Comparison of ENCODE assay signal across 9 mouse cellular contexts in the genomic region with DNA sequence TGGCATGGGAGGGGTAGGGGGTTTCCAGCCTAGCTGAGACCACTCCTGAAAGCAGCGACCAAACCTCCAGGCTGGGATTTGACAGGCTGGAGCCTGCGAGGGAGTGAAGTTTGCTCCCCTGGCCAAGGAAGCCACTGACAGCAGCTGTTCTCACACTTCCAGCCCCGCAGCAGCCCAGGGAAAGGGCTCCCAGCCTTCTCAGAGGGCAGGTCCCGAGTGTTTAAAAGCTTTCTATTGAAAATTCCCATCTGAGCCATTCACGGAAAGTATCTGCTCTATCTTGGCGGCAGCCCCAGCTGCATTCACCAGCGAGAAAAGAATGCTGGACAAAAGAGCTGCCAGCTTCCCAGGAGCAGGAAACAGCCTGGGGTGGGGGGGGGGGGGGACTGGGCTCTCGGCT. TPM values are rescaled to one million over a fixed set of nuclear protein-coding genes. Genes with fewer than 3 reads are reported as not detected.
DNase-seq lines count a peak whose midpoint lies in the region; ATAC-seq lines count a peak whose summit lies in the region.
"Had no signal": no experiment of that assay in that cellular context is flagged by ENCODE, and none has a peak within 500 bp of the region (broad histone marks: within the 10 kb centered on the region; RNA-seq: fewer than 3 reads in every experiment).

No protein-coding gene starts in this region.

- WGBS in heart, embryonic 13.5 days, result 2% methylated on average over 8 of the region's 8 CpGs

- ATAC-seq in heart, embryonic 13.5 days (ENCODE audit: extremely low read depth, insufficient number of reproducible peaks, low FRiP score, low TSS enrichment), result no peak
- no peak for ATAC-seq in inflammation-experienced regulatory T-cells, adult 6 months

- peaks cover 67% of the 10 kb centered on the region for H3K4me1 ChIP-seq in heart, embryonic 13.5 days

- H3K4me3 ChIP-seq in heart, embryonic 13.5 days, result no peak overlapping the region
- H3K4me3 ChIP-seq: left cerebral cortex, adult 2 months had no signal

- H3K27ac ChIP-seq in heart, embryonic 13.5 days (replicated peaks), result peak overlapping the region; percentile 88
- H3K27ac ChIP-seq: left cerebral cortex, adult 2 months had no signal

- H3K36me3 ChIP-seq in heart, embryonic 13.5 days, result no peaks in the 10 kb centered on the region

- peak; percentile 20 to 38 for DNase-seq in cerebellum, postnatal 10 days
- DNase-seq in cerebellum, adult 9-11 months, result no peak
- peak; percentile 40 for DNase-seq in ZHBTc4 (ENCODE audit: low read depth, low spot score)
- DNase-seq in lung, postnatal 25 days (ENCODE audit: low spot score), result peak; percentile 29
- no peak for DNase-seq in left cerebral cortex, adult 8-10 months (ENCODE audit: low spot score in 2 of 2)
- DNase-seq in spleen, postnatal 14 days (ENCODE audit: low spot score in 2 of 2), result no peak

- peaks cover 4% of the 10 kb centered on the region; the same call in 1 of the 2 replicates for H3K27me3 ChIP-seq in heart, embryonic 13.5 days (replicated peaks)

- H3K4me2 ChIP-seq in heart, embryonic 13.5 days, result peak overlapping the region; percentile 44

- no peaks in the 10 kb centered on the region for H3K9me3 ChIP-seq in heart, embryonic 13.5 days

- peak overlapping the region; percentile 68 for H3K9ac ChIP-seq in heart, embryonic 13.5 days

RNA-seq across cellular contexts. Expression of gene Efhd2, which starts 25.2 kb away (rescaled TPM):
- 79.6 and 80.3 TPM in 2 replicates for polyA plus RNA-seq in heart, embryonic 13.5 days (2015; fragmentation: Nextera tagmentation; extraction: Ambion mirVana)
- polyA plus RNA-seq in inflammation-experienced regulatory T-cells, adult 6 months (2017; shearing (Covaris generic)), result 10 to 100 TPM; 26.9 to 64.6 (median 28.4) TPM
- total RNA-seq in left cerebral cortex, adult 8-10 months (2022), result 100 to 1,000 TPM; 257 to 276 (median 261) TPM

RNA-seq across cellular contexts. Expression of gene Ctrc, which starts 53.8 kb away (rescaled TPM):
- polyA plus RNA-seq in heart, embryonic 13.5 days (2015; fragmentation: Nextera tagmentation; extraction: Ambion mirVana), result not detected in 2 replicates
- not detected for polyA plus RNA-seq in inflammation-experienced regulatory T-cells, adult 6 months (2017; shearing (Covaris generic))
- not detected for total RNA-seq in left cerebral cortex, adult 8-10 months (2022)
- total RNA-seq: left cerebral cortex, adult 2 months had no signal

Comparison
In these comparisons a context has a peak if more than half of its experiments do, and no peak if none do; other contexts are left out.
1. DNase-seq: peak in cerebellum, postnatal 10 days (2 of 2), ZHBTc4 (single experiment) and lung, postnatal 25 days (single experiment); none in cerebellum, adult 9-11 months (single experiment), left cerebral cortex, adult 8-10 months (0 of 2) and spleen, postnatal 14 days (0 of 2).